Mouse (Mus musculus) ES-Bruce4 (cell line): Measurements from ENCODE around the gene Tmem131l.

Experiments
- CTCF ChIP-seq: IDR thresholded peaks from one replicate; pipeline ENCODE4 v1.8.1; 2011; ENCODE audit warnings: low read depth, low read length
- POLR2A ChIP-seq: IDR thresholded peaks from one replicate; pipeline ENCODE4 v1.8.1; 2011; ENCODE audit warnings: low read length; ENCODE audit not compliant: insufficient read depth

- TF ChIP-seq POLR2A (no peak), CTCF (no peak)
Measured at GRCm38 (mm10) chr3:84048729-84049175, 8.8 kb upstream of the Tmem131l start.
